In genomic region chr5:128808547-128809182, GRCm38 (mm10) we compare ENCODE assay signal across 10 mouse cellular contexts.
DNase-seq lines count a peak whose midpoint lies in the region; ATAC-seq lines count a peak whose summit lies in the region.
"Had no signal": no experiment of that assay in that cellular context is flagged by ENCODE, and none has a peak within 500 bp of the region (broad histone marks: within the 10 kb centered on the region; RNA-seq: fewer than 3 reads in every experiment).

No protein-coding gene starts in this region.

- H3K36me3 ChIP-seq in forebrain, embryonic 11.5 days (ENCODE audit: control insufficient read depth, insufficient read depth, low read length): no peaks in the 10 kb centered on the region
- H3K36me3 ChIP-seq in forebrain, embryonic 13.5 days (ENCODE audit: poor library complexity, severe bottlenecking): no peaks in the 10 kb centered on the region
- H3K36me3 ChIP-seq: embryonic facial prominence, embryonic 13.5 days; midbrain, embryonic 12.5 days had no signal

- H3K4me2 ChIP-seq in forebrain, embryonic 11.5 days (ENCODE audit: low read depth, low read length, severe bottlenecking): no peak overlapping the region
- H3K4me2 ChIP-seq in forebrain, embryonic 13.5 days: no peak overlapping the region
- H3K4me2 ChIP-seq: embryonic facial prominence, embryonic 13.5 days; midbrain, embryonic 12.5 days had no signal

- H3K27me3 ChIP-seq in forebrain, embryonic 11.5 days (ENCODE audit: control insufficient read depth, insufficient read depth, low read length): no peaks in the 10 kb centered on the region
- H3K27me3 ChIP-seq in forebrain, embryonic 13.5 days: peaks cover 4% of the 10 kb centered on the region; the same call in 1 of the 2 replicates
- H3K27me3 ChIP-seq: midbrain, embryonic 12.5 days had no signal

- H3K9ac ChIP-seq in forebrain, embryonic 11.5 days (ENCODE audit: low read length): no peak overlapping the region
- H3K9ac ChIP-seq in forebrain, embryonic 13.5 days: no peak overlapping the region
- H3K9ac ChIP-seq: embryonic facial prominence, embryonic 13.5 days; midbrain, embryonic 12.5 days had no signal

- H3K27ac ChIP-seq in forebrain, embryonic 11.5 days (ENCODE audit: low read depth, low read length): no peak overlapping the region
- no peak overlapping the region for H3K27ac ChIP-seq in forebrain, embryonic 13.5 days
- H3K27ac ChIP-seq: embryonic facial prominence, embryonic 13.5 days; midbrain, embryonic 12.5 days had no signal

- DNase-seq in forebrain, embryonic 11.5 days (ENCODE audit: low spot score): peak; percentile 60
- DNase-seq in lung, postnatal 36 days: peak; percentile 2
- no peak for DNase-seq in lung, postnatal 10 days
- peak; percentile 45 to 68 for DNase-seq in cerebellum, postnatal 14 days
- peak; percentile 69 for DNase-seq in retina, embryonic 14.5 days (ENCODE audit: low spot score)
- no peak for DNase-seq in layer of hippocampus, adult 11-12 months (ENCODE audit: low spot score)
- no peak for DNase-seq in spleen, postnatal 10 days (ENCODE audit: low spot score in 2 of 2)

- no peak for ATAC-seq in forebrain, embryonic 11.5 days (replicated peaks; ENCODE audit: low FRiP score)
- no peak for ATAC-seq in forebrain, embryonic 13.5 days

- WGBS in forebrain, embryonic 11.5 days: 64% methylated on average over 9 of the region's 9 CpGs
- WGBS in forebrain, embryonic 13.5 days: 66% methylated on average over 9 of the region's 9 CpGs

- H3K4me3 ChIP-seq in forebrain, embryonic 11.5 days (ENCODE audit: low read depth, low read length): no peak overlapping the region
- H3K4me3 ChIP-seq in forebrain, embryonic 13.5 days: no peak overlapping the region
- H3K4me3 ChIP-seq: embryonic facial prominence, embryonic 13.5 days; midbrain, embryonic 12.5 days had no signal

- H3K4me1 ChIP-seq in forebrain, embryonic 11.5 days (replicated peaks; ENCODE audit: control insufficient read depth, insufficient read depth, low read length): no peaks in the 10 kb centered on the region
- peaks cover 34% of the 10 kb centered on the region for H3K4me1 ChIP-seq in forebrain, embryonic 13.5 days
- H3K4me1 ChIP-seq: embryonic facial prominence, embryonic 13.5 days had no signal

- no peaks in the 10 kb centered on the region for H3K9me3 ChIP-seq in forebrain, embryonic 11.5 days (ENCODE audit: control insufficient read depth, low read length)
- no peaks in the 10 kb centered on the region for H3K9me3 ChIP-seq in forebrain, embryonic 13.5 days (replicated peaks)
- H3K9me3 ChIP-seq: embryonic facial prominence, embryonic 13.5 days; midbrain, embryonic 12.5 days had no signal

Comparison
In these comparisons a context has a peak if more than half of its experiments do, and no peak if none do; other contexts are left out.
1. DNase-seq: peak in forebrain, embryonic 11.5 days (single experiment), lung, postnatal 36 days (single experiment), cerebellum, postnatal 14 days (2 of 2) and retina, embryonic 14.5 days (single experiment); none in lung, postnatal 10 days (single experiment), layer of hippocampus, adult 11-12 months (single experiment) and spleen, postnatal 10 days (0 of 2).